Mouse (Mus musculus): ENCODE data around the gene Fkbp1a. TPM values are rescaled to one million over a fixed set of nuclear protein-coding genes. Genes with fewer than 3 reads are reported as not detected.

Gene Fkbp1a
- polyA plus RNA-seq, 1 experiment from 2014 or later = 644 TPM

GRCm38 (mm10) chr2:151580945-151581344 is 38.7 kb downstream of the Fkbp1a start:
- 29% methylated on average over 1 of the region's 1 CpGs for WGBS
- ATAC-seq = no peak
- Histone ChIP-seq H3K4me1 (ENCODE audit: control insufficient read depth, insufficient read depth, low read length) (peaks cover 4% of the 10 kb centered on the region; the same call in 1 of the 2 replicates), H3K36me3 (ENCODE audit: control insufficient read depth, insufficient read depth, low read length) (no peaks in the 10 kb centered on the region), H3K9me3 (replicated peaks; ENCODE audit: control insufficient read depth, low read length) (no peaks in the 10 kb centered on the region), H3K4me2 (ENCODE audit: low read length) (no peak overlapping the region), H3K27me3 (replicated peaks; ENCODE audit: control insufficient read depth, insufficient read depth, low read length) (no peaks in the 10 kb centered on the region), H3K9ac (ENCODE audit: low read length) (no peak overlapping the region), H3K4me3 (ENCODE audit: low read depth, low read length) (no peak overlapping the region), H3K27ac (ENCODE audit: low read depth, low read length) (no peak overlapping the region)
- no peak for DNase-seq (ENCODE audit: low spot score)

GRCm38 (mm10) chr2:151585934-151586333 is 43.7 kb downstream of the Fkbp1a start:
- Histone ChIP-seq H3K4me3 (ENCODE audit: low read depth, low read length) (no peak overlapping the region), H3K4me1 (ENCODE audit: control insufficient read depth, insufficient read depth, low read length) (no peaks in the 10 kb centered on the region), H3K9ac (ENCODE audit: low read length) (no peak overlapping the region), H3K27ac (ENCODE audit: low read depth, low read length) (no peak overlapping the region), H3K9me3 (replicated peaks; ENCODE audit: control insufficient read depth, low read length) (no peaks in the 10 kb centered on the region), H3K27me3 (replicated peaks; ENCODE audit: control insufficient read depth, insufficient read depth, low read length) (no peaks in the 10 kb centered on the region), H3K4me2 (ENCODE audit: low read length) (no peak overlapping the region), H3K36me3 (ENCODE audit: control insufficient read depth, insufficient read depth, low read length) (no peaks in the 10 kb centered on the region)
- ATAC-seq (no peak), DNase-seq (ENCODE audit: low spot score) (no peak)
- WGBS = 73% methylated on average over 3 of the region's 3 CpGs

GRCm38 (mm10) chr2:151586807-151587206 is 44.5 kb downstream of the Fkbp1a start:
- no peaks in the 10 kb centered on the region for H3K9me3 ChIP-seq (replicated peaks; ENCODE audit: control insufficient read depth, low read length)
- WGBS = 87% methylated on average over 1 of the region's 1 CpGs
- no peaks in the 10 kb centered on the region for H3K27me3 ChIP-seq (replicated peaks; ENCODE audit: control insufficient read depth, insufficient read depth, low read length)
- no peaks in the 10 kb centered on the region for H3K4me1 ChIP-seq (ENCODE audit: control insufficient read depth, insufficient read depth, low read length)
- no peak overlapping the region for H3K9ac ChIP-seq (ENCODE audit: low read length)
- DNase-seq (ENCODE audit: low spot score) (no peak), ATAC-seq (no peak)
- no peak overlapping the region for H3K4me3 ChIP-seq (ENCODE audit: low read depth, low read length)
- no peak overlapping the region for H3K27ac ChIP-seq (ENCODE audit: low read depth, low read length)
- no peaks in the 10 kb centered on the region for H3K36me3 ChIP-seq (ENCODE audit: control insufficient read depth, insufficient read depth, low read length)
- no peak overlapping the region for H3K4me2 ChIP-seq (ENCODE audit: low read length)

- Histone ChIP-seq H3K27me3 (replicated peaks; ENCODE audit: control insufficient read depth, insufficient read depth, low read length) (no peaks in the 10 kb centered on the region), H3K9me3 (replicated peaks; ENCODE audit: control insufficient read depth, low read length) (no peaks in the 10 kb centered on the region), H3K4me1 (ENCODE audit: control insufficient read depth, insufficient read depth, low read length) (no peaks in the 10 kb centered on the region), H3K36me3 (ENCODE audit: control insufficient read depth, insufficient read depth, low read length) (no peaks in the 10 kb centered on the region), H3K4me2 (ENCODE audit: low read length) (no peak overlapping the region), H3K27ac (ENCODE audit: low read depth, low read length) (no peak overlapping the region), H3K4me3 (ENCODE audit: low read depth, low read length) (no peak overlapping the region), H3K9ac (ENCODE audit: low read length) (no peak overlapping the region)
- no peak for DNase-seq (ENCODE audit: low spot score)
- no peak for ATAC-seq
- WGBS = 77% methylated on average over 9 of the region's 9 CpGs
Measured at GRCm38 (mm10) chr2:151587306-151587705, 45.0 kb downstream of the Fkbp1a start.

- no peak for ATAC-seq
- no peak for DNase-seq (ENCODE audit: low spot score)
- Histone ChIP-seq H3K4me1 (ENCODE audit: control insufficient read depth, insufficient read depth, low read length) (no peaks in the 10 kb centered on the region), H3K36me3 (ENCODE audit: control insufficient read depth, insufficient read depth, low read length) (no peaks in the 10 kb centered on the region), H3K9ac (ENCODE audit: low read length) (no peak overlapping the region), H3K4me3 (ENCODE audit: low read depth, low read length) (no peak overlapping the region), H3K4me2 (ENCODE audit: low read length) (no peak overlapping the region), H3K27ac (ENCODE audit: low read depth, low read length) (no peak overlapping the region), H3K27me3 (replicated peaks; ENCODE audit: control insufficient read depth, insufficient read depth, low read length) (no peaks in the 10 kb centered on the region), H3K9me3 (replicated peaks; ENCODE audit: control insufficient read depth, low read length) (no peaks in the 10 kb centered on the region)
- 89% methylated on average over 2 of the region's 2 CpGs for WGBS
Measured at GRCm38 (mm10) chr2:151598068-151598467, 55.8 kb downstream of the Fkbp1a start.

- Histone ChIP-seq H3K27me3 (replicated peaks; ENCODE audit: control insufficient read depth, insufficient read depth, low read length) (no peaks in the 10 kb centered on the region), H3K4me2 (ENCODE audit: low read length) (no peak overlapping the region), H3K4me3 (ENCODE audit: low read depth, low read length) (no peak overlapping the region), H3K27ac (ENCODE audit: low read depth, low read length) (no peak overlapping the region), H3K4me1 (ENCODE audit: control insufficient read depth, insufficient read depth, low read length) (peaks cover 8% of the 10 kb centered on the region), H3K9ac (ENCODE audit: low read length) (no peak overlapping the region), H3K9me3 (replicated peaks; ENCODE audit: control insufficient read depth, low read length) (no peaks in the 10 kb centered on the region), H3K36me3 (ENCODE audit: control insufficient read depth, insufficient read depth, low read length) (no peaks in the 10 kb centered on the region)
- ATAC-seq (no peak), DNase-seq (ENCODE audit: low spot score) (no peak)
- 86% methylated on average over 4 of the region's 4 CpGs for WGBS
Measured at GRCm38 (mm10) chr2:151602106-151602505, 59.8 kb downstream of the Fkbp1a start.

GRCm38 (mm10) chr2:151603630-151604029 is 61.3 kb downstream of the Fkbp1a start:
- H3K4me2 ChIP-seq (ENCODE audit: low read length) = no peak overlapping the region
- H3K27me3 ChIP-seq (replicated peaks; ENCODE audit: control insufficient read depth, insufficient read depth, low read length) = no peaks in the 10 kb centered on the region
- no peaks in the 10 kb centered on the region for H3K36me3 ChIP-seq (ENCODE audit: control insufficient read depth, insufficient read depth, low read length)
- H3K9ac ChIP-seq (ENCODE audit: low read length) = no peak overlapping the region
- H3K4me1 ChIP-seq (ENCODE audit: control insufficient read depth, insufficient read depth, low read length) = peaks cover 8% of the 10 kb centered on the region
- 16% methylated on average over 4 of the region's 4 CpGs for WGBS
- H3K9me3 ChIP-seq (replicated peaks; ENCODE audit: control insufficient read depth, low read length) = no peaks in the 10 kb centered on the region
- DNase-seq (ENCODE audit: low spot score) (peak; percentile 60), ATAC-seq (peak; percentile 73)
- H3K27ac ChIP-seq (ENCODE audit: low read depth, low read length) = 0 out of 2 replicates have a peak overlapping the region, but pooled peaks have one; percentile 27
- no peak overlapping the region for H3K4me3 ChIP-seq (ENCODE audit: low read depth, low read length)

- 0 out of 2 replicates have a peak overlapping the region, but pooled peaks have one; percentile 9 for H3K27ac ChIP-seq (ENCODE audit: low read depth, low read length)
- H3K36me3 ChIP-seq (ENCODE audit: control insufficient read depth, insufficient read depth, low read length) = no peaks in the 10 kb centered on the region
- DNase-seq (ENCODE audit: low spot score) = peak; percentile 54
- no peak overlapping the region for H3K4me3 ChIP-seq (ENCODE audit: low read depth, low read length)
- peaks cover 8% of the 10 kb centered on the region for H3K4me1 ChIP-seq (ENCODE audit: control insufficient read depth, insufficient read depth, low read length)
- H3K9ac ChIP-seq (ENCODE audit: low read length) = peak overlapping the region; percentile 35; the same call in 1 of the 2 replicates
- no peaks in the 10 kb centered on the region for H3K9me3 ChIP-seq (replicated peaks; ENCODE audit: control insufficient read depth, low read length)
- no peaks in the 10 kb centered on the region for H3K27me3 ChIP-seq (replicated peaks; ENCODE audit: control insufficient read depth, insufficient read depth, low read length)
- H3K4me2 ChIP-seq (ENCODE audit: low read length) = no peak overlapping the region
- peak; percentile 62 for ATAC-seq
- 37% methylated on average over 11 of the region's 11 CpGs for WGBS
Measured at GRCm38 (mm10) chr2:151605437-151605987, 63.2 kb downstream of the Fkbp1a start.

- Histone ChIP-seq H3K9me3 (replicated peaks; ENCODE audit: control insufficient read depth, low read length) (no peaks in the 10 kb centered on the region), H3K4me2 (ENCODE audit: low read length) (no peak overlapping the region), H3K9ac (ENCODE audit: low read length) (no peak overlapping the region), H3K4me3 (ENCODE audit: low read depth, low read length) (no peak overlapping the region), H3K36me3 (ENCODE audit: control insufficient read depth, insufficient read depth, low read length) (no peaks in the 10 kb centered on the region), H3K27me3 (replicated peaks; ENCODE audit: control insufficient read depth, insufficient read depth, low read length) (no peaks in the 10 kb centered on the region), H3K4me1 (ENCODE audit: control insufficient read depth, insufficient read depth, low read length) (peaks cover 8% of the 10 kb centered on the region), H3K27ac (ENCODE audit: low read depth, low read length) (no peak overlapping the region)
- 79% methylated on average over 1 of the region's 1 CpGs for WGBS
- no peak for ATAC-seq
- DNase-seq (ENCODE audit: low spot score) = no peak
Measured at GRCm38 (mm10) chr2:151608435-151608834, 66.2 kb downstream of the Fkbp1a start.

All from forebrain, embryonic 14.5 days (tissue).